Mouse (Mus musculus) testis, postnatal 10 days (tissue): ENCODE measurements around the gene Hhipl1.

Source experiments
- DNase-seq: peaks from one replicate; pipeline ENCODE4 v3.0.0; 2021; ENCODE audit warnings: low spot score

The Hhipl1 gene

DNA sequence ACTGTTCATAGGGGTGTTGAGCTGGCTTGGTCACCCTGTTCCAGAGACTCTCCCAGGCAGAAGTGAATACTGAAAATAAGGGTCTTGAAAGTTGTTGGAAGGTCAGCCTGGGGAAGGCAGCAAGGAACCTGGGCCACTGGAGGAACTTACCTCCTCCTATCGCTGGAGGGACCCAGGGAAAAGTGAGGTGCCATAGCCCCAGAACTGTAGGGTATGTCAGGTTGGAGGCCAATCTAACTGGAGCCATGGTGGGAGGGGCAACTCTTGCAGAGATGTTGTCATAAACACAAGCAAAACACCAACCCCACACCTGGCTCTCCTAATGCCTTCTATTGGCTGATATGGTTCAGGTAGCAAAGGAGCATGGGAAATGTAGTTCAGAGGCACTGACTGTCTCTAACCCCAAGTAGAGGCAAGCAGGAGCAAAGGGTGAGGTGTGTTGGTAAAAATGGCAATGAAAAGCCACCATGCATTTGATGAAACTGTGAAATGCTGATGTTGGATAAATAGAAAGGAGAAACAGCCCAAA, 7.2 kb downstream of the Hhipl1 start:
- DNase-seq: no peak

GRCm38 (mm10) chr12:108315818-108316217, 9.7 kb downstream of the Hhipl1 start:
- DNase-seq: no peak

- DNase-seq: no peak
Observed at GRCm38 (mm10) chr12:108316655-108317054, 10.6 kb downstream of the Hhipl1 start.

DNA sequence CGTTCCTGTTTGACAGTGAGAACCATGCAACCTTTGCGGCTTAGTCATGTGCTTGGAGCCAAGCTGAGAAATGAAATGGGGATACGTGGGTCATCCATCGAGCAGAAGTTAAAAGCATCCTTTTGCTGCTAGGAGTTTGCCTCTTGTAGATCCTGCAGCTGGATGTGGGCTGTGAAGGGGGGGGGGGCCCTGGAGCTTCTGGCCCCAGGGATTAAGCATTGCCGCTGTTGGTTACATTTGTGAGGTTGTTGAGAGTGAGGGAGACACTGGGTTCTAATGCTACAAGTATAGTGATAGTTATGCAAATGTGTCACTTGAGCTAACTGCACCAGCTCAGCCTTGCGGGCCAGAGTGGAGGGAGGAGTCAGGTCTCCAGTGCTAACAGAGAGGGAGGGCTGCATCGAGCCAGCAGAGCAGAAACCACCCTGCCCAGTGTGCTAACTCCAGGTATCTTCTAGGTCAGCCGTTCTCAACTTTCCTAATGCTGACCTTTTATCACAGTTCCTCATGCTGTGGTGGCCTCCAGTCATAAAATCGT, 11.2 kb downstream of the Hhipl1 start:
- no peak for DNase-seq

- no peak for DNase-seq
Observed at GRCm38 (mm10) chr12:108317826-108318430, 11.9 kb downstream of the Hhipl1 start.

GRCm38 (mm10) chr12:108318499-108318898, 12.4 kb downstream of the Hhipl1 start:
- no peak for DNase-seq

DNA sequence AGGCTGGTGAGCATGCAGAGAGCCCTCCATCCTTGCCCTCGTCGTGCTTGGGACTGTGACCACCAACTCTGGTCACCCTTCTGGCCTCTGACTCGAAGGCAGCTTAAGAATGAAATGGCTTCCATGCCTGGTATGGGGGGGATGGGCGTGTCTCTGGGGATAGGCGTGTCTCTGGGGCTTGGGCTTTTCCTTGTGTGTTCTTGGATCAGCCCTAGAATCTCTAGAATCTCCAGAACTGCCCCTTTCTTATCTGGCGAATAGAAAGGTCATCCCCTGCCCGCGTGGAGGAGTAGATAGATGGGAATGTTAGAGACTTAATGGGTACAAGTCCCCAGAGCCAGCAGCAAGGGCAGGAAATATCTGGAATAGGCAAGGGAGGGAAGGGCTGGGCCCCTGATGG, 14.0 kb downstream of the Hhipl1 start:
- DNase-seq: no peak

DNA sequence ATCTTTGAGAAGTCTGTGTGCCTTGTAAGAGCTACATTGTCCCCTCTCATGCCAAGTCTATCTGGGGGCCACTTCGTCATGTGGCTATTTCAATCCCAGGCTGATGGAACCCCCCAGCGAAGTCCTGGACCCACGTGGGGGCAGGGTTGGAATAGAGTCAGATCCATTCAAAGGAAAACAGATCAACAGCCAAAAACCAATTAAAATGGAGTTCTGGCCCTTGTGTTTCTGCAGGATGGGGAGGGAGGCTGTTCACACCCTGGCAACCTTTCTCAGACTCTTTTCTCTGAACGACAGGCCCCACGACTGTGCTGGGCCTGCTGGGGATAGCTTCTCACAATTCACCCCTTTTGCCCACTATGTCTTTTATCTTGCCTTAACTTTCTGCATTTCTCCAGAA, 20.3 kb downstream of the Hhipl1 start:
- DNase-seq: no peak

- DNase-seq: no peak
Observed at GRCm38 (mm10) chr12:108327889-108328491, 21.9 kb downstream of the Hhipl1 start.

DNA sequence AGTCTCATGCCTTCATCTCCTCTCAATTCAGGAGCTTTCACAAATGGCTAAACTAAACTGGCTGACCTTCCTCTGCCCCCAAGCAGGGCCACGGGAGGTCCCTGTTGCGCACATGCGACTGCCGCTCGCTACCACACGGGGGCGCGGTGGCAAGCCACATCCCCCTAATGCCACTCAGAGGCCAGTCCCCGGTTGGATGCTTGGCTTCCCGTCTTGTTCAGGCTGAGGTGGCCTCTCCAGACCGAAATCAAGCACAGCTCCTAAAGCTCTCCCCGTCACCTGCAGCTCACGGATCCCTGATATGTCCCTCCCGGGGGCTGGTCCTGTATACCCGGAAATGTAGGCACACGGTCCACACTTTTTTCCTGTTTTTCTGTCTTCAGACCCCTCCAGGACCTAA, 27.0 kb downstream of the Hhipl1 start:
- peak; percentile 92 for DNase-seq

- DNase-seq: no peak
Observed at GRCm38 (mm10) chr12:108333481-108333882, 27.4 kb downstream of the Hhipl1 start.

DNA sequence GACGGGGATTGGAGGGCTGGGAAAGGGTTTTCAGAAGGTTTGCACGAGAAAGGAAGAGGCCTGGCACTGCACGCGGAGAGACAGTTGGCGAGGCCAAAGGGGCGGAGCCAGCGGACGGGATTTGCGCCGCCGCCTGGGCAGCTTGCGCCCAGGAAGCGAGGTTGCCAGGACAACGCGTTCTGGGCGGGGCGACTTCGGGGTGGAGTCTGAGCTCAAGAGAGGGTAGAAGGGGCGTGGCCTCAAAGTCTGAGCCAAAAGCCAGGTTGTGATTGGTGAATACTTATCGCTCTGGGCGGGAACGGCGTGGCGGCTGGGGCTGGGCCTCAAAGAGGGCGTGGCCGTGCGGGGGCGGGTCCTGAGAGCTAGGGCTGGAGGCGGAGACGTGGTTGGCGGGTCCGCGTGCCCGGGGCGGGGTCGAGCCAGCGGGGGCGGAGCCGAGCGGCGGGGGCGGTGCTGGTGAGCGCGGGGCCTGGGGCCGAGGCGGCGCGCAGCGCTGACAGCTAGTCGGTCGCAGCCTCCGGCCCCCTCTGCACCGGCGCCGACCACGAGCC, 27.9 kb downstream of the Hhipl1 start, which contains the start of gene Cyp46a1:
Gene Cyp46a1, plus strand, starts transcription at position 487 of the 551 bp plus-strand sequence.
- DNase-seq: peak; percentile 100

DNA sequence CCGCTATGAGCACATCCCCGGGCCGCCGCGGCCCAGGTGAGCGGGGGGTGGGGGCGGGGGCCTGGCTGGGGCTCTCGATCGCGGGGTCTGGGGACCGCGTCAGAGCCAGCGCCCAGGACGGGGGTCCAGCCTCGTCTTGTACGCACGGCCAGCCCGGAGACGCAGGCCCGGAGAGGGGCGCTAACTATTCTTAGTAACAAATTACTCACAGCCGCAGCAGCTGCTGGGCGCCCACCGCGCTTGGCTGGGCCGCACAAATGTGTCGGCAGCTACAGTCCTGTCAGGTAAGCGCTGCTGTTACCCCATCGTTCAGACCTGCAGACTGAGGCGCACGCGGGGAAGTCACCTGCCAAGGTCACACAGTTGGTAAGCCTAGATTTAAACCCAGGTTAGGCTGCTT, 28.5 kb downstream of the Hhipl1 start:
- DNase-seq: no peak

DNA sequence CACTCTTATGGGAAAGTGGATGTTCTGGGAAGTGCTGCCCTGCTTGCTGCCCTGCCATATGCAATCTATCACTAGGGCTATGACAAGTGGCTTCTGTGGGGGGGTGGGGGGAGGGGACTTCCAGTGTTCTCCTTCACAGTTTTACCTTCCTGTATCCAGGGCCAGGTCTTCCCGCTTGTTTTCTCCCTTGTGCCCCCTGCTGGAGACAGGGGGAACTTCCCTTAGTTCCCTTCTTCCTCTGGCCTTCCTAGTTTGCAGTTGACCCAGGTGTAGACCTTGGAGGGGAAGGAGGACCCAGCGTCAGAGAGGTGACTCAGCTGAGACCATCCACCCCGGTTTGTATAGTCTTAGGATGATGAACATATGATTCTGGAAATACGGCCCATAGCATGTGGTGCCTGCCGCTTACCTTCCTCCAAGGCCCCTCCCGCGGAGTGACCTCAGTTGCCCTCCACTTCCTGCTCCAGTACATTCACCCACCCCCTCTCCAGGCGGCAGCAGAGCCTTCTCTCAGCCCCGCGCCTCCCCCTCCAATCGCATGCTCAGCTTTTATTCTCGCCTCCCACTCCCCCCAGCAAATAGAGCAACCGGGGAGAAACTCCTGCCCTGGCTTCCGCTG, 32.6 kb downstream of the Hhipl1 start:
- DNase-seq: peak; percentile 62

- DNase-seq: no peak
Observed at GRCm38 (mm10) chr12:108348151-108348550, 42.1 kb downstream of the Hhipl1 start.

DNA sequence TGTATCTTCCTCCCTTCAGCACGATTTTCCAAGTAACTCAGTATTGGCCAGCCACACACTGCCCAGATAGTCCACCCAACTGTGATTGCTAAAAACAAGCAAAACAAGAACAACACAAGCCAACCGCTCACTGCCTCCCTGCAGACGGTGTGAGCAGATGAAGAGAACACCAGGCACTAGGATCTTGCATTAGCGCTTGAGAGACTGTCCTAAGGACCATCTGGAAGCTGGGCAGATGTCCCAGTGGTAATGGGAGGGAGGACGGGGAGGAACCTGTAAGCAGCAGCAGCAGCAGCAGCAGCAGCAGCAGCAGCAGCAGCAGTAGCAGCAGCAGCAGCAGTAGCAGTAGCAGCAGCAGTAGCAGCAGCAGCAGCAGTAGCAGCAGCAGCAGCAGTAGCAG, 43.0 kb downstream of the Hhipl1 start:
- no peak for DNase-seq

- no peak for DNase-seq
Observed at GRCm38 (mm10) chr12:108350931-108351330, 44.9 kb downstream of the Hhipl1 start.

GRCm38 (mm10) chr12:108352371-108353136, 46.5 kb downstream of the Hhipl1 start:
- DNase-seq: no peak

- no peak for DNase-seq
Observed at GRCm38 (mm10) chr12:108354284-108354683, 48.2 kb downstream of the Hhipl1 start.

DNA sequence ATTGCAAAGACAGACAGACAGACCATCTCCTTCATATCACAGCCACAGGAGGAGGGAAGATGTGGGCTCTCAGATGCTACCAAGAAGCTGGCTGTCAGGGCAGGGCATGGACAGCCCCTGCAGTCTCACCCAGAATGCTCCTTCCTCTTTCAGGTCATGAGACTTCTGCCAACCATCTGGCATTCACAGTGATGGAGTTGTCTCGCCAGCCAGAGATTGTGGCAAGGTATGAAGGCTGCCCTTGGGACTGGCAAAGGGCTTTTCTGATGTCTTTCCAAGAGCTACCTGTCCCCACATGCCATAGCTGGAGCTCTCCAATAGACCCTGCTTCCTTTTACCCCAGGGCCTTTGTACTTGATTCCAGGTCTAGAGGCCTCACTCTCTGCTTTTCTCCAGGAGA, 49.2 kb downstream of the Hhipl1 start:
- no peak for DNase-seq

DNA sequence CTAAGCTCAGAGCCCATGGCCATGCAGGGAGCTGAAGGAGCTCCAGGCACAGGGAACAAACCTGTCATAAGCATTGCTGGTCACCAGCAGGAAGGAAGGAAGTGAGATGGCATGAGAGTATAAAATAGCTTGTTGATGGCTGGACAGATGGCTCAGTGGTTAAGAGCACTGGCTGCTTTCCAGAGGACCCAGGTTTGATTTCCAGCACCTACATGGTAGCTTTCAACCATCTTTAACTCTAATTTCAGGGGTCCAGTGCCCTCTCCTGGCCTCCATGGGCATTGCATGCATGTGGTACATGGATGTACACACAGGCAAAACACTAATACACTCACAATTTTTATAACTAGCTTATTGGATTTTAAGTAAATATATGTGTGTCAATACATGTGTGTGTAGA, 49.9 kb downstream of the Hhipl1 start:
- DNase-seq: no peak

- DNase-seq: peak; percentile 90
Observed at GRCm38 (mm10) chr12:108363796-108364195, 57.7 kb downstream of the Hhipl1 start.
